Comparison of ENCODE assay signal across 13 mouse cellular contexts in genomic region chr10:92163851-92164647, GRCm38 (mm10).
DNase-seq lines count a peak whose midpoint lies in the region; ATAC-seq and TF ChIP-seq lines count a peak whose summit lies in the region.
"Had no signal": no experiment of that assay in that cellular context is flagged by ENCODE, and none has a peak within 500 bp of the region (broad histone marks: within the 10 kb centered on the region; RNA-seq: fewer than 3 reads in every experiment).

No protein-coding gene starts in this region.

- WGBS in kidney, embryonic 16.5 days: 63% methylated on average over 12 of the region's 12 CpGs
- WGBS in forebrain, embryonic 10.5 days: 38% methylated on average over 12 of the region's 12 CpGs
- 15% methylated on average over 12 of the region's 12 CpGs for WGBS in hindbrain, embryonic 14.5 days
- 16% methylated on average over 12 of the region's 12 CpGs for WGBS in midbrain, postnatal 0 days

- no peaks in the 10 kb centered on the region for H3K36me3 ChIP-seq in kidney, embryonic 16.5 days (ENCODE audit: insufficient read depth, low read length)
- no peaks in the 10 kb centered on the region; the same call in 1 of the 2 replicates for H3K36me3 ChIP-seq in forebrain, embryonic 10.5 days (replicated peaks)
- peaks cover 14% of the 10 kb centered on the region for H3K36me3 ChIP-seq in hindbrain, embryonic 14.5 days (replicated peaks; ENCODE audit: control insufficient read depth, insufficient read depth)
- no peaks in the 10 kb centered on the region for H3K36me3 ChIP-seq in midbrain, postnatal 0 days (ENCODE audit: insufficient read depth, low read length)
- H3K36me3 ChIP-seq: embryonic facial prominence, embryonic 13.5 days; lung, embryonic 15.5 days had no signal

- H3K9me3 ChIP-seq in kidney, embryonic 16.5 days (ENCODE audit: low read length): no peaks in the 10 kb centered on the region
- no peaks in the 10 kb centered on the region for H3K9me3 ChIP-seq in forebrain, embryonic 10.5 days
- H3K9me3 ChIP-seq in hindbrain, embryonic 14.5 days (ENCODE audit: control insufficient read depth, low read length): no peaks in the 10 kb centered on the region
- no peaks in the 10 kb centered on the region for H3K9me3 ChIP-seq in midbrain, postnatal 0 days (ENCODE audit: low read length)
- H3K9me3 ChIP-seq: embryonic facial prominence, embryonic 13.5 days; lung, embryonic 15.5 days had no signal

- peak overlapping the region; percentile 27 for H3K4me3 ChIP-seq in kidney, embryonic 16.5 days (ENCODE audit: low read length)
- H3K4me3 ChIP-seq in forebrain, embryonic 10.5 days: peak overlapping the region; percentile 63
- peak overlapping the region; percentile 74 for H3K4me3 ChIP-seq in hindbrain, embryonic 14.5 days (replicated peaks; ENCODE audit: low read length)
- H3K4me3 ChIP-seq in midbrain, postnatal 0 days (ENCODE audit: low read depth, low read length): peak overlapping the region; percentile 53
- H3K4me3 ChIP-seq: gastrocnemius, adult 2 months; lung, embryonic 15.5 days; myocyte had no signal

- peak overlapping the region; percentile 27; the same call in 1 of the 2 replicates for H3K4me2 ChIP-seq in kidney, embryonic 16.5 days (replicated peaks; ENCODE audit: low read depth, low read length)
- peak overlapping the region; percentile 56 for H3K4me2 ChIP-seq in hindbrain, embryonic 14.5 days (replicated peaks)
- peak overlapping the region; percentile 47 for H3K4me2 ChIP-seq in midbrain, postnatal 0 days (ENCODE audit: low read depth, low read length, poor library complexity, severe bottlenecking)

- no peak for TF ChIP-seq CTCF in midbrain, postnatal 0 days (IDR thresholded peaks at IDR 0.05)

- H3K4me1 ChIP-seq in kidney, embryonic 16.5 days (ENCODE audit: insufficient read depth, low read length): 0 out of 2 replicates have a peak, but pooled peaks cover 8% of the 10 kb centered on the region
- peaks cover 73% of the 10 kb centered on the region for H3K4me1 ChIP-seq in forebrain, embryonic 10.5 days
- H3K4me1 ChIP-seq in hindbrain, embryonic 14.5 days (replicated peaks; ENCODE audit: control insufficient read depth, insufficient read depth, low read length): peaks cover 25% of the 10 kb centered on the region
- H3K4me1 ChIP-seq in midbrain, postnatal 0 days (ENCODE audit: insufficient read depth, low read length): 0 out of 2 replicates have a peak, but pooled peaks cover 3% of the 10 kb centered on the region

- no peak overlapping the region for H3K9ac ChIP-seq in kidney, embryonic 16.5 days (replicated peaks; ENCODE audit: low read length)
- H3K9ac ChIP-seq in hindbrain, embryonic 14.5 days: peak overlapping the region; percentile 97
- peak overlapping the region; percentile 78 for H3K9ac ChIP-seq in midbrain, postnatal 0 days (replicated peaks; ENCODE audit: low read length, poor library complexity, severe bottlenecking)
- H3K9ac ChIP-seq: embryonic facial prominence, embryonic 13.5 days; lung, embryonic 15.5 days had no signal

- H3K27ac ChIP-seq in kidney, embryonic 16.5 days (ENCODE audit: low read length): no peak overlapping the region
- peak overlapping the region; percentile 94 for H3K27ac ChIP-seq in forebrain, embryonic 10.5 days
- peak overlapping the region; percentile 98 for H3K27ac ChIP-seq in hindbrain, embryonic 14.5 days
- peak overlapping the region; percentile 94 for H3K27ac ChIP-seq in midbrain, postnatal 0 days (ENCODE audit: low read depth, low read length)
- H3K27ac ChIP-seq: embryonic facial prominence, embryonic 13.5 days; gastrocnemius, adult 2 months; lung, embryonic 15.5 days had no signal

- ATAC-seq in kidney, embryonic 16.5 days (ENCODE audit: low FRiP score, low TSS enrichment): no peak
- ATAC-seq in hindbrain, embryonic 14.5 days (ENCODE audit: low FRiP score): no peak
- no peak for ATAC-seq in midbrain, postnatal 0 days (ENCODE audit: low FRiP score)

- no peak for DNase-seq in kidney, adult 8-10 months
- DNase-seq in forebrain, embryonic 10.5 days (ENCODE audit: extremely low spot score, low spot score): no peak
- DNase-seq in hindbrain, embryonic 14.5 days (ENCODE audit: low spot score): peak; percentile 68
- no peak for DNase-seq in midbrain, postnatal 0 days (ENCODE audit: low spot score)
- DNase-seq in liver: no peak
- no peak for DNase-seq in spleen, postnatal 14 days (ENCODE audit: low spot score in 2 of 2)
- no peak for DNase-seq in adrenal gland, postnatal 10 days
- DNase-seq: gastrocnemius, adult 2 months; kidney, postnatal 10 days had no signal

- no peaks in the 10 kb centered on the region for H3K27me3 ChIP-seq in kidney, embryonic 16.5 days (ENCODE audit: insufficient read depth, low read length)
- peaks cover 38% of the 10 kb centered on the region for H3K27me3 ChIP-seq in forebrain, embryonic 10.5 days (ENCODE audit: poor library complexity, severe bottlenecking)
- no peaks in the 10 kb centered on the region for H3K27me3 ChIP-seq in hindbrain, embryonic 14.5 days (ENCODE audit: control insufficient read depth, insufficient read depth, low read length)
- no peaks in the 10 kb centered on the region for H3K27me3 ChIP-seq in midbrain, postnatal 0 days (ENCODE audit: insufficient read depth, low read length)
